Mouse (Mus musculus) hindbrain, postnatal 0 days (tissue): Measurements from ENCODE around the gene Ssc4d. TPM values are rescaled to one million over a fixed set of nuclear protein-coding genes. Genes with fewer than 3 reads are reported as not detected.

ENCODE experiments used
- ATAC-seq: fragments of 200-750 bp; cut with Nextera tagmentation; 2 replicates; pipeline ENCODE4 v1.8.0; 2017; ENCODE audit warnings: mild to moderate bottlenecking, moderate TSS enrichment, moderate library complexity
- DNase-seq: peaks from one replicate; pipeline ENCODE4 v3.0.0-alpha.2; 2015; ENCODE audit warnings: low spot score
- H3K27ac ChIP-seq: fragments of 300-500 bp; sonication (generic); 2 replicates; pipeline ENCODE4 v1.5.1; 2014; ENCODE audit warnings: mild to moderate bottlenecking
- H3K27me3 ChIP-seq: fragments of 300-500 bp; sonication (generic); 2 replicates; pipeline ENCODE4 v1.6.1; 2014; ENCODE audit warnings: low read length, mixed read lengths; ENCODE audit not compliant: insufficient read depth
- H3K36me3 ChIP-seq: fragments of 300-500 bp; sonication (generic); 2 replicates; pipeline ENCODE4 v1.6.1; 2014; ENCODE audit warnings: low read length, mixed read lengths; ENCODE audit not compliant: insufficient read depth
- H3K4me1 ChIP-seq: fragments of 300-500 bp; sonication (generic); 2 replicates; pipeline ENCODE4 v1.6.1; 2014; ENCODE audit warnings: antibody characterized with exemption, low read length, mixed read lengths; ENCODE audit not compliant: insufficient read depth
- H3K4me2 ChIP-seq: fragments of 300-500 bp; sonication (generic); 2 replicates; pipeline ENCODE4 v1.6.1; 2014; ENCODE audit warnings: low read depth, mild to moderate bottlenecking, low read length, moderate library complexity, mixed read lengths
- H3K4me3 ChIP-seq: fragments of 300-500 bp; sonication (generic); 2 replicates; pipeline ENCODE4 v1.5.1; 2014; ENCODE audit warnings: low read length
- H3K9ac ChIP-seq: fragments of 300-500 bp; sonication (generic); replicated peaks from 2 replicates; pipeline ENCODE4 v1.6.1; 2014; ENCODE audit warnings: mild to moderate bottlenecking, low read length, moderate library complexity, mixed read lengths
- H3K9me3 ChIP-seq: fragments of 300-500 bp; sonication (generic); 2 replicates; pipeline ENCODE4 v1.6.1; 2016; ENCODE audit warnings: low read length, mixed read lengths
- CTCF ChIP-seq: IDR thresholded peaks from 2 replicates; pipeline ENCODE4 v1.5.1; 2016; ENCODE audit warnings: antibody characterized with exemption, control low read depth, low read depth
- WGBS: fragments of 180-500 bp; shearing (Covaris S2); extraction: QIAGEN DNeasy Blood & Tissue Kit; methylation state at CpG from one replicate; pipeline ENCODE4 v1.1.7; 2014; 5-methylcytosine and 5-hydroxymethylcytosine counted together
- polyA plus RNA-seq: library from polyadenylated mRNA; unstranded; fragments of >200 nt; fragmentation: Nextera tagmentation; extraction: Ambion mirVana; gene quantifications from 2 replicates; pipeline ENCODE4 v1.2.1, GENCODE M21; 2015
- total RNA-seq: library from RNA; depleted of rRNA; stranded (reverse); fragments of >200 nt; gene quantifications from 2 replicates; pipeline ENCODE4 v1.2.3, GENCODE M21; 2014

Gene Ssc4d
- total and polyA plus RNA-seq, 2 experiments from 2014 or later = 3.6 to 6.5 TPM

DNA sequence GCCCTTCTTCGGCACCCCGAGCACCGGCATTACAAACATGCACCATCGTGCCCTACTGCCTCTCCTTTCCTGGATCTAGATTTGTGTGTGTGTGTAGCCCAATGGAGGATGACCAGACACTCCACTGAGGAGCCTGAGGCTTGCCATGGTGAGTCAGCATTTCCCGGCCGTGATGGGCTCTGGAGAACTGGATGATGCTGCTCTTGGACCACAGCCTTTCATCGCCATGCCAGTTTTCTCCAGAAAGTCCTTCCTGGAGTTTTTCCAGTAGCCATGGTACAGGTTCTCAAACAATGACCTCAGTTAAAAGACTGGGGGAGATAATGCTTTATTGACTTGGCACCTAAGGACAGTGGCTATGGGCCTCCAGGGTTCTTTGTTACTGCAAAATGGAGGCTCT is 14.4 kb downstream of the Ssc4d start:
- H3K27me3 ChIP-seq = no peaks in the 10 kb centered on the region
- no peaks in the 10 kb centered on the region for H3K36me3 ChIP-seq
- TF ChIP-seq CTCF = no peak
- 89% methylated on average over 7 of the region's 7 CpGs for WGBS
- H3K4me1 ChIP-seq = peaks cover 6% of the 10 kb centered on the region; the same call in 1 of the 2 replicates
- no peak overlapping the region for H3K4me2 ChIP-seq
- H3K9me3 ChIP-seq = no peaks in the 10 kb centered on the region
- DNase-seq (no peak), ATAC-seq (no peak)
- no peak overlapping the region for H3K9ac ChIP-seq
- no peak overlapping the region for H3K4me3 ChIP-seq
- H3K27ac ChIP-seq = no peak overlapping the region

DNA sequence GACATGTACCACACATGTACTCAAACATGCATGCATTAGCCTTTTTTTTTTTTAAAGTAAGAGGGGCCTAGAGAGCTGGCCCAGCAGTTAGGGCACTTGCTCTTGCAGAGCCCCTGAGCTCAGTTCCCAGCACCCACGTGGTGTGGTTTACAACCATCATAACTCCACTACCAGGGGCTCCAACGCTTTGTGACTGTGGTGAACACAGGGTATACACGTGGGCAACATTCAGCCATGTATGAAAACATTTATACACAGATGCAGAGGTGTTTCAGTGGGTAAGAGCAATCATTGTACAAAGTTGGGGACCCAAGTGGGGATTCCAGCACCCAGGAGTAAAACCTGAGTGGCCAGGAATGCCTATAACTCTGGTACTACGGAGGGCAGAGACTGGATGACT is 16.0 kb downstream of the Ssc4d start:
- peak overlapping the region; percentile 69; the same call in 1 of the 2 replicates for H3K27ac ChIP-seq
- H3K4me1 ChIP-seq = peaks cover 6% of the 10 kb centered on the region; the same call in 1 of the 2 replicates
- WGBS = 86% methylated on average over 4 of the region's 4 CpGs
- DNase-seq = no peak
- H3K9ac ChIP-seq = no peak overlapping the region
- H3K4me2 ChIP-seq = peak overlapping the region; percentile 49
- no peak for TF ChIP-seq CTCF
- H3K36me3 ChIP-seq = no peaks in the 10 kb centered on the region
- ATAC-seq = no peak
- H3K9me3 ChIP-seq = no peaks in the 10 kb centered on the region
- H3K4me3 ChIP-seq = no peak overlapping the region
- H3K27me3 ChIP-seq = no peaks in the 10 kb centered on the region

DNA sequence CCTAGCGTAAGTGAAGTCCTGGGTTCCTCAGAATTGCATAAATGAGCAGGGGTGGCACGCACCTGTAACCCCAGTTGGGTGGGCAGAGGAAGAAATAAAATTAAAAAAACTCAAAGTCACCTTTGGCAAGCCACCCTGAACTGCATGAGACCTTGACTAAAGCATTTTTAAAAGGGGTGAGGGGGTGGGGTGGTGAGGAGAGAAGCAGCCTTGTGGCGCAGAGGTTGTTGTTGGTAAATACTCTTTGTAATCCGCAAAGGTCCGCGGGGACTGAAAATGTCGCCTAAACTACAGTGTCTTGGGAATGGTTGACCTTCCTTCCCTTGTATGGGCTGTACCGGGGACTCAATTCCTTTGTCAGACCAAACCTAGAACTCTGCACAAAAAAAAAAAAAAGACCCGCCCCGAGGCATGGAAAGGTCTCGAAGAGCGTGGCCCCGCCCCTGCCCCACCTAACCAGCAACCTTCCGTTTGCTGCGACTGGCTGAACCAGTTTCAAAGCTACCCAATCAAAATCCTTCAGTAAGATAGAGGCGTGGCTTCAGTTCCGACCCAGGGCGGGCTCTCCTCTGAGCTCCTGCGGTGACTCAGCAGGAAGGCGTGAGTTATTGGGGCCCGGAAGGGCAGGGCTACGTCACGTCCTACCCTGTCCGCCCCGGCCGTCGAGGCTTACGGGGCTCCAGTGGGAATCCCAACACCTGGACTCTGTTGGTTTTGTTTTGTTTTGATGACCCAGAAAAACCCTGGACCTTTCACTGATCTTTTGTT is 16.9 kb downstream of the Ssc4d start:
- peak overlapping the region; percentile 49 for H3K4me2 ChIP-seq
- H3K4me3 ChIP-seq = peak overlapping the region; percentile 32
- peak overlapping the region; percentile 69 for H3K27ac ChIP-seq
- H3K9ac ChIP-seq = peak overlapping the region; percentile 2; the same call in 1 of the 2 replicates
- no peaks in the 10 kb centered on the region for H3K27me3 ChIP-seq
- TF ChIP-seq CTCF = 0 out of 2 replicates have a peak, but pooled peaks have one; percentile 1
- 6% methylated on average over 28 of the region's 28 CpGs for WGBS
- peak; percentile 78 for ATAC-seq
- H3K36me3 ChIP-seq = no peaks in the 10 kb centered on the region
- H3K4me1 ChIP-seq = peaks cover 6% of the 10 kb centered on the region; the same call in 1 of the 2 replicates
- no peaks in the 10 kb centered on the region for H3K9me3 ChIP-seq
- peak; percentile 96 for DNase-seq

DNA sequence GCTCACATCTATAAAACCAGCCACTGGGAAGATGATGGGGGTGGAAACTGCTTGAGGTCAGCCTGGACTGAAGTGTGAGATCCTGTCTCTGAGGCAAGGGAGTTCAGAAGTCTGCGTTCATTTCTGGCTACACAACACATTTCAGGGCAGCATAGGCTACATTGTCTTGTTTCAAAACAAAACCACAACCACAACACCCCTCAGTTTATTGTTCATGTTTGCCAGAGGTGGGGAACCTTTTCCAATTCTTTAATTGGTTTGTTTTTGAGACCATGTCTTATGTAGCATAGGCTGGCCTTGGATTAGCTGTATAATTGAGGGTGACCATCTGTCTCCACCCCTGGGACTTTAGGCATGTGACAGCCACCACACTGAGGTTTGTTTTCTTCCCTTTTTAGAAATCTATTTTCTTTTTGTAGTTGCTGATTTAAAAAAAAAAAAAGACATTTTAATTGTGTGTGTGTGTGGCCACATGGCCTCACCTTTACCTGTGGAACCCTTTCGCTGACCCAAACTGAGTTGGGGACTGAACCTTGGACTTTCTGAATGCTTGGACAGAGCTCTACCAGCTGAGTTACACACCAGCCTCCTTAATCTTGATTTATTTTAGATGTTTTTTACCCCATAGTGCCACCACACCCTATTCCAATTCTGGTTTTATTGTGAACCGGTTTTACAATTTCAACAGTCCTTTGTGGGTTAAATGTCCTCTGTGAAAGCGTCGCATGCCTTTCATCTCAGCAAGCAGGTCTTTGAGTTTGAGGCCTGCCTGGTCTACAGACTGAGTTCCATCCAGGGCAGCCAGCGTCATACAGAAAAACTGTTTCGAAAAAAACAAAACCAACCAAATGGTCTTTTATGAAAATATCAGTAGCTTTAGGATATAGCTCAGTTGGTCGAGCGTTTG is 17.8 kb downstream of the Ssc4d start:
- Histone ChIP-seq H3K4me1 (no peaks in the 10 kb centered on the region), H3K36me3 (no peaks in the 10 kb centered on the region), H3K9me3 (no peaks in the 10 kb centered on the region), H3K27ac (peak overlapping the region; percentile 69), H3K4me3 (peak overlapping the region; percentile 32), H3K9ac (peak overlapping the region; percentile 2; the same call in 1 of the 2 replicates), H3K4me2 (peak overlapping the region; percentile 49), H3K27me3 (no peaks in the 10 kb centered on the region)
- DNase-seq = no peak
- no peak for ATAC-seq
- 79% methylated on average over 9 of the region's 9 CpGs for WGBS
- TF ChIP-seq CTCF = no peak

DNA sequence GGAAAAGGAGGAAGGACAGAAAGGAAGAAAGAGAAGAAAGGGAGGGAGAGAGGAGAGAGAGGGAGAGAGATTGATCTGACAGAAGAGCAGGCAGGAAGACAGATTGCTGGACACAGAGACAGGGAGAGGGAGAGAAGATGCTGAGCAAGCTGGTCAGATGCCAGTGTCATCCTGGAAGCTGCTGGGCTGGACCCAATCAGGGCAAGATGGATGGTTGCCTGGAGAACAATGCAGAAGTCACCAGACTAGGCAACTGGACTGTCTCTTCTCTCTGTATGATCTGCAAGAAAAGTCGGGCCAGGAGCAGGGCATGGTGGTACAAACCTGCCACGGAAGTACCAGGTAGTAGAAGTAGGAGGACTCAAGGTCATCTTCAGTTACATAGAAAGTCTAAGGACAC is 21.5 kb downstream of the Ssc4d start:
- H3K27me3 ChIP-seq = no peaks in the 10 kb centered on the region

DNA sequence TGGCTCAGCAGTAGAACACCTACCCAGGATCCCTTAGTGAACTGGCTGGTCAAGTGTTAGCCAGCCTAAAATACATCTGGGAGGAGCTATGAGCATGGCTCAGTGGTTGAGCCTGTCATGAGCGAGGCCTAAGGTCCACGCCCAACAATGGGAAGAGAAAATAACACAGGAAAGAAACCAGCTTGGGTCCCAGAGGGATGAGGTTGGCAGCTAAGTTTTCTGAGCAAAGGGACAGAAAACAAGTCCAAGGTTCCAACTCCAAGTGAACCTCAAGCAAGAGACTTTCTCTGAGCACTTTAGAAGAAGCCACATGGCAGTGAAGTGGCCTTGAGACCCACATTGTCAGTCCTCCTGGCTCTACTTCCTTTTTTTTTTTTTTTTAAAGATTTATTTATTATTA is 22.7 kb downstream of the Ssc4d start:
- Histone ChIP-seq H3K9me3 (no peaks in the 10 kb centered on the region), H3K4me3 (no peak overlapping the region), H3K27ac (no peak overlapping the region), H3K36me3 (no peaks in the 10 kb centered on the region), H3K27me3 (no peaks in the 10 kb centered on the region), H3K4me2 (no peak overlapping the region), H3K4me1 (no peaks in the 10 kb centered on the region), H3K9ac (no peak overlapping the region)
- no peak for DNase-seq
- no peak for TF ChIP-seq CTCF
- ATAC-seq = no peak
- WGBS = 95% methylated on average over 2 of the region's 2 CpGs

More for the DNA sequence above, 21.5 kb downstream of the Ssc4d start:
- H3K4me1 ChIP-seq = no peaks in the 10 kb centered on the region
- no peak for ATAC-seq
- H3K27ac ChIP-seq = no peak overlapping the region
- H3K4me2 ChIP-seq = no peak overlapping the region
- no peaks in the 10 kb centered on the region for H3K9me3 ChIP-seq
- TF ChIP-seq CTCF = no peak
- no peak for DNase-seq
- H3K36me3 ChIP-seq = no peaks in the 10 kb centered on the region
- 77% methylated on average over 2 of the region's 2 CpGs for WGBS
- no peak overlapping the region for H3K4me3 ChIP-seq
- no peak overlapping the region for H3K9ac ChIP-seq
